ENCODE assay signal across 8 mouse cellular contexts in genomic region chr4:149586783-149587595, GRCm38 (mm10). TPM values are rescaled to one million over a fixed set of nuclear protein-coding genes. Genes with fewer than 3 reads are reported as not detected.
DNase-seq lines count a peak whose midpoint lies in the region; ATAC-seq and TF ChIP-seq lines count a peak whose summit lies in the region.

No protein-coding gene starts in this region.

- H3K4me3 ChIP-seq in lung, adult 2 months (replicated peaks; ENCODE audit: extremely low read depth, low read depth, low read length): peak overlapping the region; percentile 83
- H3K4me3 ChIP-seq in midbrain, embryonic 15.5 days: peak overlapping the region; percentile 96

- 0 out of 2 replicates have a peak, but pooled peaks cover 4% of the 10 kb centered on the region for H3K27me3 ChIP-seq in midbrain, embryonic 15.5 days (replicated peaks)

- H3K27ac ChIP-seq in midbrain, embryonic 15.5 days: peak overlapping the region; percentile 88

- TF ChIP-seq POLR2A in lung, adult 2 months (IDR thresholded peaks at IDR 0.05; ENCODE audit: borderline replicate concordance, extremely low read depth, low read depth, low read length): no peak

- intact Hi-C loops in heart, postnatal 36 days (cut with DNase I): loop anchor here (2.0 kb wide), 1 partner anchor 18 kb away; no protein-coding TSS in a partner anchor
- intact Hi-C loops in left cerebral cortex, postnatal 4 days (cut with DNase I): no loop called here

- no peaks in the 10 kb centered on the region for H3K9me3 ChIP-seq in midbrain, embryonic 15.5 days

- TF ChIP-seq CTCF in lung, adult 2 months (IDR thresholded peaks at IDR 0.05; ENCODE audit: insufficient read depth, low read length): no peak

- peak; percentile 48 for DNase-seq in lung, adult 2 months
- DNase-seq in lung, postnatal 25 days (ENCODE audit: low spot score): no peak
- peak; percentile 54 for DNase-seq in embryo, embryonic 11 days
- DNase-seq in heart, postnatal 36 days: peak; percentile 37 to 55
- peak; percentile 69 for DNase-seq in left cerebral cortex, postnatal 4 days
- no peak for DNase-seq in thymus, postnatal 0 days (ENCODE audit: low spot score)

- peak; percentile 46 for ATAC-seq in activated CD4-positive, CD25-positive, alpha-beta regulatory T cell, adult 4 months
- peak; percentile 63 for ATAC-seq in midbrain, embryonic 15.5 days (replicated peaks)

- WGBS in lung, adult 2 months: 1% methylated on average over 72 of the region's 72 CpGs
- under 1% methylated on average over 72 of the region's 72 CpGs for WGBS in midbrain, embryonic 15.5 days

- peak overlapping the region; percentile 94 for H3K9ac ChIP-seq in midbrain, embryonic 15.5 days

- H3K36me3 ChIP-seq in midbrain, embryonic 15.5 days (replicated peaks): no peaks in the 10 kb centered on the region

- H3K4me2 ChIP-seq in midbrain, embryonic 15.5 days: peak overlapping the region; percentile 93

- no peaks in the 10 kb centered on the region; the same call in 1 of the 2 replicates for H3K4me1 ChIP-seq in lung, adult 2 months (ENCODE audit: control insufficient read depth, insufficient read depth, low read length)
- peaks cover 27% of the 10 kb centered on the region for H3K4me1 ChIP-seq in midbrain, embryonic 15.5 days

RNA-seq across cellular contexts. Expression of gene Clstn1, which starts 0.7 kb away (rescaled TPM):
- 93.8 and 111 TPM in 2 replicates for polyA plus RNA-seq in lung, adult 2 months (2012; rRNA removed)
- polyA plus RNA-seq in activated CD4-positive, CD25-positive, alpha-beta regulatory T cell, adult 4 months (2017; shearing (Covaris generic)): 1 to 10 TPM; 4.8 to 4.9 TPM
- 10 to 100 TPM; 89.5 to 92.1 TPM for total RNA-seq in heart, postnatal 36 days (2021)
- total RNA-seq in left cerebral cortex, postnatal 4 days (2021): 100 to 1,000 TPM; 494 to 507 TPM
- polyA plus RNA-seq in midbrain, embryonic 15.5 days (2015; fragmentation: Nextera tagmentation; extraction: Ambion mirVana): 163 and 164 TPM in 2 replicates
- polyA plus RNA-seq in thymus, postnatal 0 days (2015; fragmentation: Nextera tagmentation; extraction: Ambion mirVana): 20.4 and 21.1 TPM in 2 replicates

Comparison
In these comparisons a context has a peak if more than half of its experiments do, and no peak if none do; other contexts are left out.
1. DNase-seq: peak in lung, adult 2 months (single experiment), embryo, embryonic 11 days (single experiment), heart, postnatal 36 days (2 of 2) and left cerebral cortex, postnatal 4 days (single experiment); none in lung, postnatal 25 days (single experiment) and thymus, postnatal 0 days (single experiment).